Mouse (Mus musculus) lung, postnatal 0 days (tissue): ENCODE results near the gene Higd1c.

Experiments
- CTCF ChIP-seq: IDR thresholded peaks from 2 replicates; pipeline ENCODE4 v1.5.1; 2016; ENCODE audit warnings: antibody characterized with exemption, mild to moderate bottlenecking
- EP300 ChIP-seq: IDR thresholded peaks from 2 replicates; pipeline ENCODE4 v1.6.1; 2016; ENCODE audit warnings: antibody characterized with exemption, mild to moderate bottlenecking, control low read depth

GRCm38 (mm10) chr15:100428296-100428905, 64.1 kb downstream of the Higd1c start:
- no peak for TF ChIP-seq CTCF
- TF ChIP-seq EP300: no peak
